Mouse (Mus musculus) stomach, embryonic 14.5 days (tissue): ENCODE data around the gene Plscr1. TPM values are rescaled to one million over a fixed set of nuclear protein-coding genes. Genes with fewer than 3 reads are reported as not detected.

Source experiments
- ATAC-seq: fragments of 200-750 bp; cut with Nextera tagmentation; 2 replicates; pipeline ENCODE4 v1.8.0; 2017; ENCODE audit warnings: low read depth, moderate TSS enrichment; ENCODE audit not compliant: insufficient number of reproducible peaks, insufficient read depth, low FRiP score
- H3K27ac ChIP-seq: fragments of 300-500 bp; sonication (generic); 2 replicates; pipeline ENCODE4 v1.5.1; 2014; ENCODE audit warnings: mild to moderate bottlenecking, low read length, moderate library complexity, mixed read lengths
- H3K27me3 ChIP-seq: fragments of 300-500 bp; sonication (generic); 2 replicates; pipeline ENCODE4 v1.6.1; 2014; ENCODE audit warnings: low read length, control low read depth, mixed read lengths; ENCODE audit not compliant: control insufficient read depth, insufficient read depth
- H3K36me3 ChIP-seq: fragments of 300-500 bp; sonication (generic); 2 replicates; pipeline ENCODE4 v1.6.1; 2014; ENCODE audit warnings: mild to moderate bottlenecking, control low read depth, low read length, moderate library complexity, mixed read lengths; ENCODE audit not compliant: control insufficient read depth, insufficient read depth
- H3K4me1 ChIP-seq: fragments of 300-500 bp; sonication (generic); 2 replicates; pipeline ENCODE4 v1.6.1; 2014; ENCODE audit warnings: low read length, control low read depth, mixed read lengths; ENCODE audit not compliant: control insufficient read depth, insufficient read depth
- H3K4me2 ChIP-seq: fragments of 300-500 bp; sonication (generic); replicated peaks from 2 replicates; pipeline ENCODE4 v1.6.1; 2014; ENCODE audit warnings: low read depth, low read length, control low read depth
- H3K4me3 ChIP-seq: fragments of 300-500 bp; sonication (generic); 2 replicates; pipeline ENCODE4 v1.5.1; 2014; ENCODE audit warnings: low read depth, low read length, control low read depth
- H3K9ac ChIP-seq: fragments of 300-500 bp; sonication (generic); replicated peaks from 2 replicates; pipeline ENCODE4 v1.6.1; 2014; ENCODE audit warnings: low read depth, mild to moderate bottlenecking, control low read depth, low read length, moderate library complexity, mixed read lengths
- H3K9me3 ChIP-seq: fragments of 300-500 bp; sonication (generic); 2 replicates; pipeline ENCODE4 v1.6.1; 2016; ENCODE audit warnings: low read depth, low read length, control low read depth; ENCODE audit not compliant: control insufficient read depth
- WGBS: fragments of 180-500 bp; shearing (Covaris S2); extraction: QIAGEN DNeasy Blood & Tissue Kit; methylation state at CpG from one replicate; pipeline ENCODE4 v1.1.7; 2014; 5-methylcytosine and 5-hydroxymethylcytosine counted together
- polyA plus RNA-seq: library from polyadenylated mRNA; unstranded; fragments of >200 nt; fragmentation: Nextera tagmentation; extraction: Ambion mirVana; gene quantifications from 2 replicates; pipeline ENCODE4 v1.2.1, GENCODE M21; 2014

Plscr1 gene
- polyA plus RNA-seq, 1 experiment from 2014 or later: 51.4 TPM

DNA sequence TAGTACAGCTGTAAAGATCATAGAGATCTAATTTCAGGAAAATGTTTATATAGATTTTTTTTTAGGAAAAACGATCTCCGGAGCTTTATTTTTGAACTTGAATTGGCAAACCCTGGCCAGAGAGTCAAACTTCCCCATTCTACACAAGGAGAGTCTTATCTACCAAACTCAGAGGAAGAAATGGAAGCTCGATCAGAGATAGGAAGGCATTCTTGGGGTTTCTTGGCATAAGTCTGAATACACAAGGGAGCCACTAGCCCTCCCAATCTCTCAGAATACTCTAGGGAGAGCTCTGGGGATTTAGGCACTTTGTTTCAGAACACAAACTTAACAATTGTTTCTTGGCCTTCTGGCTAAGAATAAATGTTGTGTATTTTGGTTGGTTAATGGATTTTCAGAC lies 29.4 kb upstream of the Plscr1 start:
- Histone ChIP-seq H3K9ac (no peak overlapping the region), H3K4me1 (no peaks in the 10 kb centered on the region), H3K36me3 (no peaks in the 10 kb centered on the region), H3K9me3 (no peaks in the 10 kb centered on the region), H3K4me3 (no peak overlapping the region), H3K27me3 (no peaks in the 10 kb centered on the region), H3K4me2 (no peak overlapping the region), H3K27ac (no peak overlapping the region)
- WGBS: 37% methylated on average over 3 of the region's 3 CpGs
- ATAC-seq: no peak

DNA sequence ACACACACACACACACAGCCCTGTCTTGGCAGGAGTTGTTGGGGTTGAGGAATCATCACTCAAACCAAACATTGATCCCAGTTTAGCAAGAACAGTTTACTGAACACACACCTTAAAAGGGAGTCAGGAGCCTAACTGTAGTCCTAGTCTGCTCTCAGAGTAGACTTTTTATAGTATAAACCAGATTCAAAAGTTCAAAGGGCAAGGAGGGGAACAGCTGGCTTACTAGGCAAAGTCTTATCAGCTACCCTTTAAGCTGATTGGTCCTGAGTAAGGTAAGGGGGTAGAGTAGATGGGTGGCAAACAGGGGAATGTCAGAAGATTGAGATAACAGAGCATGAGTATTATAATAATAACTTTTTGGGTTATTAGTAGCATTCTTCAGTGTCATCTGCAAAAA lies 28.1 kb upstream of the Plscr1 start:
- no peak overlapping the region for H3K4me2 ChIP-seq
- no peak overlapping the region for H3K9ac ChIP-seq
- H3K27me3 ChIP-seq: no peaks in the 10 kb centered on the region
- no peaks in the 10 kb centered on the region for H3K4me1 ChIP-seq
- H3K36me3 ChIP-seq: no peaks in the 10 kb centered on the region
- no peak for ATAC-seq
- H3K9me3 ChIP-seq: no peaks in the 10 kb centered on the region
- no peak overlapping the region for H3K27ac ChIP-seq
- H3K4me3 ChIP-seq: no peak overlapping the region

DNA sequence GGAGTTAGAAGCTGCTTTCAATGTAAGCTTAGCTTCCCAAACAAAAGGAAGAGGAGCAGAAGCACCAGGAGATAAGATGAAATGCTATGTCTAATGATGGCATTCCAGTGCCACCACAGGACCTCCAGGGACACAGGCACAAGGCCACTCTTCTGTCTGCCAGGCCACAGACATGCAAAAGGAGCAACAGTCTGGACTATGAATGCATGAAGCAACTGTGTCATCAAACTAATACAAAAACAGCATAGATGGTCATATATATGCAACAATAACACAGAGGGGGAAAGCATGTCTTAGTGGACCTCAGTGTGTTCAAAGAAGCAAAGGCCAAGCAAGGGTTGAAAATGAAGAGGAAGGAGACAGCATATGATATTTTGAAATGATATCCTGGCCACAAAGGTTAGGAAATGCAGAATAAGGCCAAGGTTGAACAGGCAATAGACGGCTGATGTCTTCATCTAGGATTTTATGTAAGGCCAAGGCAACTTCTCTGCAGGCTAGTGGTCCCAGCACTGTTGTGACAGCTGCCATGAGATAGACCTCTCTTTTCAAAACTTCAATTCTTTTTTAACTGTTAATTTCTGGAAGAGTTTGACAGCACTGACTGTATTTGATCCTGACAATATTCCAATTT lies 24.8 kb upstream of the Plscr1 start:
- no peak overlapping the region for H3K4me2 ChIP-seq
- H3K4me1 ChIP-seq: no peaks in the 10 kb centered on the region
- H3K36me3 ChIP-seq: no peaks in the 10 kb centered on the region
- WGBS: 97% methylated on average over 1 of the region's 1 CpGs
- H3K9me3 ChIP-seq: no peaks in the 10 kb centered on the region
- no peak overlapping the region for H3K9ac ChIP-seq
- no peak overlapping the region for H3K4me3 ChIP-seq
- no peak overlapping the region for H3K27ac ChIP-seq
- no peaks in the 10 kb centered on the region for H3K27me3 ChIP-seq
- no peak for ATAC-seq

DNA sequence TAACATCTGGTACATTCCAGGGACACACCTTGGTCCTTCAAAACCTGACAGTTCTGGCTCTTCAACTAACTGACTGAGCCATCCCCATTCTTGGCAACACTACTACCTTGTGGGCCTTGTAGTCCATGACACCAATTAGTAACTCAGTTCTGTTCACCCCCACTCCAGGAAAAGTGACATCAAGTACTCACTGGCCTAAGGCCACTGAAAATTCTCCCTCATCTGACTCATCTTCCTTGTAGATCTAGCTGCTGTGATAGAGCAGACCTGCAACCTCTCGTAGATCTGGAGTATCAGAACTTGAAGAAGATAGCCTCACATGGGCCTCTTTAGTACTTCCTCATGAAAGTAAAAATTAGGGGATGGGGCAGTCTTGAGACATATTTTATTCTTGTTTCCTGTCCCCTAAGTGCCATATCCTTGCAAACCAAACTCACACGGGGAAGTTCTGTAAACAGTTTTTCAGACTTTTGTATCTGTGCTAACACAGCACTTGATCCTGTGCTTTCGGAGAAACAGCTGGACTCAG lies 23.4 kb upstream of the Plscr1 start:
- Histone ChIP-seq H3K27me3 (no peaks in the 10 kb centered on the region), H3K36me3 (no peaks in the 10 kb centered on the region), H3K4me1 (no peaks in the 10 kb centered on the region), H3K4me3 (no peak overlapping the region), H3K9ac (no peak overlapping the region), H3K4me2 (no peak overlapping the region), H3K9me3 (no peaks in the 10 kb centered on the region), H3K27ac (no peak overlapping the region)
- 59% methylated on average over 3 of the region's 3 CpGs for WGBS
- ATAC-seq: no peak

DNA sequence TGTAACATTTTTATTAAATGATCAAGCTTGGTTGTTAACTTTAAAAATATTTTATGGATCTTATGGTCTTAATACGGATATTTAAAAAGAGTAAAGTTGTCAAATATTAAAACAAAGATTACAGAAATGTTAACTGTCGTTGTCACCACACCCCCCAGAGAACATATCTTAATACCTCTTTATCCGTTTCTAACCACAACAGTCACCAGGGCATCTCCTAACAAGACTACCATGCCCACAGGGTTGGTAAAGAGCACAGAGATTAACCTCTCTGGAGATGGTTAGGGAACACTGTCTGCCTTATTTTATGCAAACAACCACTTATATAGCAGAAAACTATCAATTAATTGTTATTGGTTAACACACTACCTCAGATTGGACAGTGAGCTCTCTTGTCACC lies 22.8 kb upstream of the Plscr1 start:
- H3K27ac ChIP-seq: no peak overlapping the region
- no peaks in the 10 kb centered on the region for H3K27me3 ChIP-seq
- WGBS: 75% methylated on average over 3 of the region's 3 CpGs
- H3K4me1 ChIP-seq: no peaks in the 10 kb centered on the region
- ATAC-seq: no peak
- H3K9me3 ChIP-seq: no peaks in the 10 kb centered on the region
- no peak overlapping the region for H3K4me2 ChIP-seq
- H3K9ac ChIP-seq: no peak overlapping the region
- H3K36me3 ChIP-seq: no peaks in the 10 kb centered on the region
- H3K4me3 ChIP-seq: no peak overlapping the region

DNA sequence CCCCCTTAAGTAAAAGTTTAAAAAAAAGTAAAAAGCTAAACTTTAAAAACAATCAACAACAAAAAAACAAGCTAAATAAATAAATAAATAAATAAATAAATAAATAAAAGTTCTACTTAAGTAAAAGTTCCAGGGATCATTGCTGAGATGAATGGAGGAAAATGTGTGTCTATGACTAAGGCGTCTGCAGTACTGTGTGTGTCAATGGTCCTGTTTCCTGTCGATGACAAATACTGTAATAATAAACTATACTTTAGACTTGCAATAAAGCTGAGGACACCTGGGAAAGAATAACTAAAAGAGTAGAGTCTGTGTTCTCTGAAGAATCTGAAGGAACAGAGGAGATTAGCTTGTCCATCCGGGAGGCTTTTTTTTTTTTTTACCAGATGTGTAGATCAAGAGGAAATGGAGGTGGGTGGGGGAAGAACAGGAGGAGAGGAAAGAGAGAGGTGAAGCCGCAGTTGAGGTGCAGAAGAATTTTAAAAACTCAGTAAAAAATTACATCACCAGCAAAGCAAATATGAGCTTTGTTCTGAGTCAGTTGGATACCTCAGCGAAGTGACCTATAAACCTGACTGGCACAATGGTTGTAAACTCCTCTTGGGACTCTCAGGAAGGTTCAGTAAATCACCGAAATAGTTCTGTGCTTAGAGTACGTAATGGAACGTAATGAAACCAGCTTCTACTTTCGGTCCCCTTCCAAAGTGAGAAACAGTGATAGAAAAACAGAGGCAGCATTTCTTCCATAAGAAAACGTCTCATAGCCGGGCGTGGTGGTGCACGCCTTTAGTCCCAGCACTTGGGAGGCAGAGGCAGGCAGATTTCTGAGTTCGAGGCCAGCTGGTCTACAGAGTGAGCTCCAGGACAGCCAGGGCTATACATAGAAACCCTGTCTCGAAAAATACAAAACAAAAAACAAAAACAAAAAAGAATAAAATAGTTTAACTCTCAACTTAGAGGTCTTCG lies 20.4 kb upstream of the Plscr1 start:
- WGBS: 80% methylated on average over 16 of the region's 16 CpGs
- Histone ChIP-seq H3K9me3 (no peaks in the 10 kb centered on the region), H3K9ac (no peak overlapping the region), H3K27ac (no peak overlapping the region), H3K27me3 (no peaks in the 10 kb centered on the region), H3K4me3 (no peak overlapping the region), H3K4me1 (no peaks in the 10 kb centered on the region), H3K36me3 (no peaks in the 10 kb centered on the region), H3K4me2 (no peak overlapping the region)
- no peak for ATAC-seq

DNA sequence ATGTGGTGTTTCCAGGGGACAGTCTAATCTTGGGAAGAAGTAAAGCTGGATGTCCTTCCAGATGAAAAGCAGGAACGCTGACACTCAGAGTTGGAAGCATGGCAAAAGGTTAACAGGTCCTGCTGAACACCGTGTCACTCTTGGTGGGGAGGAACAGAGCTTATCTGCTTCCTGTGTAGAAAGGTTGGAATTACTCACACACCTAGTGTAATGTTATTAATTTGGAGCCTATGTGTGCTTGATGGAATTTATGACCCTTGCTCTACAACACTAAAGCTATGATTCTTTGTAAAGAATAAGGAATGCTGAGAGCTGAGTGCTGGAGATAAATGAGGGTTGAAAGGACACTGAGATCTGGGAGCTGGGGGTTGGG lies 19.7 kb upstream of the Plscr1 start:
- Histone ChIP-seq H3K27ac (no peak overlapping the region), H3K4me3 (no peak overlapping the region), H3K27me3 (no peaks in the 10 kb centered on the region), H3K4me1 (no peaks in the 10 kb centered on the region), H3K4me2 (no peak overlapping the region), H3K9me3 (no peaks in the 10 kb centered on the region), H3K9ac (no peak overlapping the region), H3K36me3 (no peaks in the 10 kb centered on the region)
- ATAC-seq: no peak
- WGBS: 41% methylated on average over 2 of the region's 2 CpGs

DNA sequence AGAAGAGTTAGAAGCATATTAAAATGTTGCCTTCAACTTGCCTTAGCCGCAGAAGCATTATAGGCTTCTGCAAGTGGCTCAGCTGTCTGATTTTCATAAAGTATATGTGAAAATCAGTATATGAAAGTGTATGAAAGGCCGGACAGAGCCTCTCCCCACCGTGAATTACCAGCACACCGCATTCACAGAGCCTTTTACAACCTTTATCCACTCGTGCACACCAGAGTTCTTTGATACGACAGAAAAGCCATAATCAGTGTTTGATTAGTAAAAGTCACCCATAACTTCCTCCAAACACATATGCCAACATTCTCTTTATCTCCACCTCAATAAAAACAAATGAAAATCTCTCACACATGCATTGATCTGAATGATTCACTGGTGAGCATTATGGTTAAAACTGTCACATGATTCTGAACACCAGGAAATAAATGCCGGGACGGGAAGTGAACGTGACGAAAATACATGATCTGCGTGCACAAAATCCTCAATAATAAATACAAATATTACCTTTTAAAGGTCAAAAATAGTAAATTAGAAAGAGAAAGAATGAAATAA lies 14.6 kb upstream of the Plscr1 start:
- 87% methylated on average over 11 of the region's 11 CpGs for WGBS
- no peak overlapping the region for H3K9ac ChIP-seq
- no peaks in the 10 kb centered on the region for H3K4me1 ChIP-seq
- no peak overlapping the region for H3K4me2 ChIP-seq
- no peak overlapping the region for H3K4me3 ChIP-seq
- H3K36me3 ChIP-seq: no peaks in the 10 kb centered on the region
- H3K27me3 ChIP-seq: no peaks in the 10 kb centered on the region
- no peak overlapping the region for H3K27ac ChIP-seq
- H3K9me3 ChIP-seq: no peaks in the 10 kb centered on the region
- ATAC-seq: no peak
